Mouse (Mus musculus) lung, adult 2 months (tissue): ENCODE data around the gene Acadsb. TPM values are rescaled to one million over a fixed set of nuclear protein-coding genes. Genes with fewer than 3 reads are reported as not detected.

Experiments
- DNase-seq: peaks from one replicate; pipeline ENCODE4 v3.0.0; 2022
- H3K4me1 ChIP-seq: fragments of 200-500 bp; 2 replicates; pipeline ENCODE4 v1.6.1; 2011; ENCODE audit warnings: low read length; ENCODE audit not compliant: control insufficient read depth, insufficient read depth
- H3K4me3 ChIP-seq: fragments of 200-500 bp; replicated peaks from 2 replicates; pipeline ENCODE3; 2011; ENCODE audit warnings: low read depth, mild to moderate bottlenecking, control low read depth, low read length; ENCODE audit errors: extremely low read depth
- CTCF ChIP-seq: fragments of 200-500 bp; IDR thresholded peaks from 2 replicates; pipeline ENCODE4 v1.5.1; 2011; ENCODE audit warnings: mild to moderate bottlenecking, low read length, control low read depth; ENCODE audit not compliant: insufficient read depth
- POLR2A ChIP-seq: fragments of 200-500 bp; IDR thresholded peaks from 2 replicates; pipeline ENCODE4 v1.6.1; 2011; ENCODE audit warnings: low read depth, mild to moderate bottlenecking, control low read depth, low read length, borderline replicate concordance; ENCODE audit errors: extremely low read depth
- WGBS: fragments of 180-500 bp; shearing (Covaris S2); methylation state at CpG from one replicate; pipeline ENCODE4 v1.1.7; 2018; 5-methylcytosine and 5-hydroxymethylcytosine counted together
- polyA plus RNA-seq: library from polyadenylated mRNA; depleted of rRNA; stranded (reverse); fragments of >200 nt; gene quantifications from 2 replicates; pipeline ENCODE4 v1.2.3, GENCODE M21; 2012; rRNA removed

Acadsb gene
- polyA plus RNA-seq, 1 experiment: 14.6 TPM

GRCm38 (mm10) chr7:131465735-131466134 is 55.3 kb downstream of the Acadsb start:
- Histone ChIP-seq H3K4me1 (no peaks in the 10 kb centered on the region), H3K4me3 (no peak overlapping the region)
- TF ChIP-seq POLR2A: no peak
- no peak for TF ChIP-seq CTCF
- WGBS: 68% methylated on average over 3 of the region's 3 CpGs
- DNase-seq: no peak

DNA sequence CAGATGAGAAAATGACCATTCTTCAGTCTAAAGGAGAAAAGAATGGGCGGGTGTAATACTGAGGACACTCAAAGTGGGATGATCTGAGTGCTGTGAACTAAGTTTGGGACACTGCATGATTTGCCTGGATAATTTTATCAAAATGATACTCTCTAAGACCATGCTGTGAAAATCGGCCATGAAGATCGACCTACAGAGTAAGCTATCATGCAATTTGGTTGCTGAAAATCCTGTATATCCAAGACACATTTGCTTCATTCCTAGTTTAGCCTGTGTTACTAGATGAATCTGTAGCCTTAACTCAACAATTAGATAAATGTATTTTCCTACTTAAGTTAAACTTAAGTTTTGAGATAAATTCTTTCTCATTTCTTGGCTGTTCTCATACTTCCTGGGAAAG is 56.9 kb downstream of the Acadsb start:
- no peak for TF ChIP-seq CTCF
- no peak for TF ChIP-seq POLR2A
- Histone ChIP-seq H3K4me3 (no peak overlapping the region), H3K4me1 (no peaks in the 10 kb centered on the region)
- WGBS: 78% methylated on average over 3 of the region's 3 CpGs
- no peak for DNase-seq

DNA sequence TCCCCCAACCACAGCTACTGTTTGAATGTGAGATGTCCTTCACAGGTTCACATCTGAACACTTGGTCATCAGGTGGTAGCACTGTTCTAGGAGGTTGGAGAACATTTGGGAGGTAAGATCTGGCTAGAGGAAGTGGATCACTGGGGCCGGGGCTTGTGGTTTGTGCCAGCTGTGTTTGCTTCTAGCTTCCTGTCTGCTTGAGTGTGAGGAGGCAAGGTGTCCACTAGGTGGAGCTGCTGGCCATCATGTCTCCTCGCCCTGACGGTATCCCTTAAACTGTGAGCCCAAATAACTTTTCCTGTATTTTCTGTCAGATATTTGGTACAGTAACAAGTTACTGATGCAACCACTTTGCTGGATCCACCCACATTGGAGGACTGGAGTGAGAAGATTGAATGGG is 59.1 kb downstream of the Acadsb start:
- WGBS: 65% methylated on average over 3 of the region's 3 CpGs
- no peaks in the 10 kb centered on the region for H3K4me1 ChIP-seq
- DNase-seq: no peak
- H3K4me3 ChIP-seq: no peak overlapping the region
- TF ChIP-seq CTCF (peak; percentile 23; the same call in 1 of the 2 replicates), POLR2A (no peak)

- DNase-seq: no peak
- H3K4me3 ChIP-seq: no peak overlapping the region
- no peak for TF ChIP-seq POLR2A
- TF ChIP-seq CTCF: no peak
- WGBS: 84% methylated on average over 5 of the region's 5 CpGs
- no peaks in the 10 kb centered on the region for H3K4me1 ChIP-seq
These were observed 61.1 kb downstream of the Acadsb start for GRCm38 (mm10) chr7:131471551-131471950.

DNA sequence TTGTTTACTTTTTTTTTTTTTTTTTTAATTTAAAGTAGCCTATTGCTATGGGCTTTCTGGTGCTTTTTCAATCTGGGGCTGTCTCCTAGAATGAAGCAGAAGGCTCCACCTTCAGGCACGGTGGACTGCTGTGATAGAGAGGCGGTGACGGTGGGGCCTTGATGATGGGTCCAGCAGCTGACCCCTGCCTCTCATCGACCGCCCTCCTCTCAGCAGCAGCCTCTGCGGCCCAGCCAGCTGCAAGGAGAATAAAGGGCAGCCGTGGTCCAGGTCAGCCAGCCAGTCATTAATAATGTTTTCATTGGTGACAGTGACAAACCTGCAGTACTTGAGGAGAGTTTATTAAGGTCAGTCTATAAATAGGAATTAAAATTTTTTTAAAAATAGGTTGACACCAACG is 66.7 kb downstream of the Acadsb start:
- 24% methylated on average over 8 of the region's 8 CpGs for WGBS

GRCm38 (mm10) chr7:131478403-131478802 is 68.0 kb downstream of the Acadsb start:
- Histone ChIP-seq H3K4me1 (no peaks in the 10 kb centered on the region), H3K4me3 (no peak overlapping the region)
- no peak for DNase-seq
- TF ChIP-seq CTCF: no peak
- TF ChIP-seq POLR2A: no peak
- WGBS: 91% methylated on average over 5 of the region's 5 CpGs

More for the DNA sequence above, 66.7 kb downstream of the Acadsb start:
- TF ChIP-seq CTCF (no peak), POLR2A (no peak)
- no peak overlapping the region for H3K4me3 ChIP-seq
- DNase-seq: no peak
- H3K4me1 ChIP-seq: no peaks in the 10 kb centered on the region

Other genes starting within 250 kb of the Acadsb start
- gene 5430419D17Rik, start 236.2 kb upstream of the Acadsb start, polyA plus RNA-seq: 0.03 and 0.11 TPM in 2 replicates
- not detected in 2 replicates for gene Cuzd1, start 88.3 kb upstream of the Acadsb start, polyA plus RNA-seq
- gene Fam24b, start 81.1 kb upstream of the Acadsb start, polyA plus RNA-seq: 0.62 TPM in 1 of 2 replicates, not detected in the other
- not detected in 2 replicates for gene Fam24a, start 76.7 kb upstream of the Acadsb start, polyA plus RNA-seq
- 4.0 and 5.2 TPM in 2 replicates for gene 2310057M21Rik, start 47.8 kb upstream of the Acadsb start, polyA plus RNA-seq
- gene Pstk, start 39.5 kb upstream of the Acadsb start, polyA plus RNA-seq: 28.7 and 35.0 TPM in 2 replicates
- gene Ikzf5, start 80 bp upstream of the Acadsb start, polyA plus RNA-seq: 12.4 and 13.3 TPM in 2 replicates
- gene Hmx3, start 132.3 kb downstream of the Acadsb start, polyA plus RNA-seq: not detected in 2 replicates
- gene Hmx2, start 138.2 kb downstream of the Acadsb start, polyA plus RNA-seq: not detected in 2 replicates
- 52.4 and 71.6 TPM in 2 replicates for gene Bub3, start 149.6 kb downstream of the Acadsb start, polyA plus RNA-seq